Mouse (Mus musculus): ENCODE measurements at regions not wholly inside any gene's neighbourhood (a gene's known extent, or its start where the extent isn't known, plus 50 kb on each side); places are given as distances from the start of the nearest gene placed in this dataset.
A peak's percentile ranks its signal among the peaks of the same experiment; 100 is the strongest.

- no peak for ATAC-seq (replicated peaks; ENCODE audit: poor library complexity, severe bottlenecking)
Observed at GRCm38 (mm10) chr11:34980210-34980609, 140.8 kb upstream of the Slit3 start.

- ATAC-seq (replicated peaks; ENCODE audit: poor library complexity, severe bottlenecking), result no peak
Observed at GRCm38 (mm10) chr11:34977861-34978260, 143.2 kb upstream of the Slit3 start.

- ATAC-seq (replicated peaks; ENCODE audit: poor library complexity, severe bottlenecking), result no peak
Observed at GRCm38 (mm10) chr11:34975771-34976302, 142.4 kb upstream of the Spdl1 start.

GRCm38 (mm10) chr11:34973467-34973921, 140.1 kb upstream of the Spdl1 start:
- no peak for ATAC-seq (replicated peaks; ENCODE audit: poor library complexity, severe bottlenecking)

GRCm38 (mm10) chr11:34973012-34973411, 139.6 kb upstream of the Spdl1 start:
- no peak for ATAC-seq (replicated peaks; ENCODE audit: poor library complexity, severe bottlenecking)

- no peak for ATAC-seq (replicated peaks; ENCODE audit: poor library complexity, severe bottlenecking)
Observed at GRCm38 (mm10) chr11:34959291-34959690, 125.8 kb upstream of the Spdl1 start.

GRCm38 (mm10) chr11:34941486-34942456, 108.3 kb upstream of the Spdl1 start:
- no peak for ATAC-seq (replicated peaks; ENCODE audit: poor library complexity, severe bottlenecking)

- no peak for ATAC-seq (replicated peaks; ENCODE audit: poor library complexity, severe bottlenecking)
Observed at GRCm38 (mm10) chr11:34940151-34940550, 106.7 kb upstream of the Spdl1 start.

GRCm38 (mm10) chr11:34939002-34939401, 105.6 kb upstream of the Spdl1 start:
- ATAC-seq (replicated peaks; ENCODE audit: poor library complexity, severe bottlenecking), result no peak

- ATAC-seq (replicated peaks; ENCODE audit: poor library complexity, severe bottlenecking), result no peak
Observed at GRCm38 (mm10) chr11:34932191-34932590, 98.8 kb upstream of the Spdl1 start.

- ATAC-seq (replicated peaks; ENCODE audit: poor library complexity, severe bottlenecking), result no peak
Observed at GRCm38 (mm10) chr11:34917175-34917574, 83.7 kb upstream of the Spdl1 start.

GRCm38 (mm10) chr11:34909841-34910240, 76.4 kb upstream of the Spdl1 start:
- no peak for ATAC-seq (replicated peaks; ENCODE audit: poor library complexity, severe bottlenecking)

GRCm38 (mm10) chr11:34904271-34904670, 70.8 kb upstream of the Spdl1 start:
- ATAC-seq (replicated peaks; ENCODE audit: poor library complexity, severe bottlenecking), result no peak

GRCm38 (mm10) chr11:34899400-34899799, 66.0 kb upstream of the Spdl1 start:
- 0 out of 2 replicates have a peak, but pooled peaks have one; percentile 5 for ATAC-seq (replicated peaks; ENCODE audit: poor library complexity, severe bottlenecking)

- ATAC-seq (replicated peaks; ENCODE audit: poor library complexity, severe bottlenecking), result no peak
Observed at GRCm38 (mm10) chr11:34895624-34896023, 62.2 kb upstream of the Spdl1 start.

GRCm38 (mm10) chr11:34888374-34889136, 55.1 kb upstream of the Spdl1 start:
- ATAC-seq (replicated peaks; ENCODE audit: poor library complexity, severe bottlenecking), result no peak

- no peak for ATAC-seq (replicated peaks; ENCODE audit: poor library complexity, severe bottlenecking)
Observed at GRCm38 (mm10) chr11:34887587-34887986, 54.1 kb upstream of the Spdl1 start.
